Mouse (Mus musculus) kidney, adult 9 months (tissue): ENCODE results near the gene Rasgrf1.

ENCODE experiments used
- DNase-seq: peaks from one replicate; pipeline ENCODE4 v3.0.0; 2022

Rasgrf1 gene

GRCm38 (mm10) chr9:89909131-89910010, at the start of gene Rasgrf1:
Gene Rasgrf1 (plus strand): TSS chr9:89909908.
- no peak for DNase-seq

DNA sequence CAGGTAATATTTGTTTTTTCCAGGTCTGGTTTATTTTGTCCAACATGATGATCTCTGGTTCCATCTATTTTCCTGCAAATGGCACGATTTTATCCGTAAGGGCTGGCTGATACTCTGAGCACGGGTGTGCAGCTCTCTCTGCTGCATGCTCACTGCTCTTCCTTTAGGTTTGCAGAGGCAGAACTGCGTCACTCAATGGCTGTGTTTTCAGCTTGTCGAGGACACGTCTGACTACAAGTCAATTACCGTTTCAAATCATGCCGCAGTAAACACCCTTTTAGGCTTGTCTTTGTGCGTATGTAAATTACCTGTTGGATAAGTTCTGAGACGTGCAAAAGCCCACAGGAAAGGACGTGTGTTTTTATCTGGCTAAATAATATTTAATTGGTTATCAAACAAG, 49.6 kb upstream of the Rasgrf1 start:
- DNase-seq = no peak

DNA sequence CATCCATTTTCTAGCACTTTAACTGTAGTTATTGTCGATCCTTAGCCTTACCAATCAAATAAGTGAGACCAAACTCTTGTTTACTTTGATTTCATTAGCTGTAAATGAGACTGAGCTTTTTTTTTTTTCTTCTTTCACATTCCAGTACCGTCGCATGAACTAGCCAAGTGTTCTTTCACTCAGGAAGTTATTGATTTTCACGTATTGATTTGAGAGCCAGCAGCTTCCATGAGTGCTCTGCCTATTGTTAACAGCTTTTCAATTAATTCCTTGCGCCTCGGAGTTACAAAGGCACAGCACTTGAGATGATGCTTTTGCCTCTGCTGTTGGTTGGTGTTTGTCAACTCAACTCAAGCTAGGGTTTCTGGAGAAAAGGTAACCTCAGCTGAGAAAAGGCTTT, 49.1 kb upstream of the Rasgrf1 start:
- DNase-seq = no peak

GRCm38 (mm10) chr9:89867141-89867540, 42.6 kb upstream of the Rasgrf1 start:
- DNase-seq = no peak

GRCm38 (mm10) chr9:89868093-89868729, 41.5 kb upstream of the Rasgrf1 start:
- DNase-seq = peak; percentile 10

- no peak for DNase-seq
Observed at GRCm38 (mm10) chr9:89869594-89869993, 40.1 kb upstream of the Rasgrf1 start.

GRCm38 (mm10) chr9:89870531-89871150, 39.1 kb upstream of the Rasgrf1 start:
- DNase-seq = no peak

DNA sequence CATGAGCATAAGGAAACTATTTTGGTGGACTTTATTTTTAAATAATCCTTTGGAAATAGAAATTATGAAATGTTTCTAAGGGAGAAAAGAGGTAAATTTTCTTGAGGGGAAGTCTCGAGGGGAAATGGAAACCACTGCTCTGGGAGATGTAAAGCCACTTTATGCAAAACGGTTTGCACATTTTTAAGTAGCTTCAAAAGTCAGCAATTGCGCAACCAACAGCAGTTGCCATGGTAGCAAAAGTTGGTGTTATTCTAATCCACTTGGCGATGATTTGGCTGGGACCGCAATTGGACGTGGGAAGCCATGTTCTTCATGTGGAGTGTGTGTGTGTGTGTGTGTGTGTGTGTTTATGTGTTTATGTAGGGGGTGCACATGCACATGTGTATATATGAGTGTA, 37.6 kb upstream of the Rasgrf1 start:
- no peak for DNase-seq

DNA sequence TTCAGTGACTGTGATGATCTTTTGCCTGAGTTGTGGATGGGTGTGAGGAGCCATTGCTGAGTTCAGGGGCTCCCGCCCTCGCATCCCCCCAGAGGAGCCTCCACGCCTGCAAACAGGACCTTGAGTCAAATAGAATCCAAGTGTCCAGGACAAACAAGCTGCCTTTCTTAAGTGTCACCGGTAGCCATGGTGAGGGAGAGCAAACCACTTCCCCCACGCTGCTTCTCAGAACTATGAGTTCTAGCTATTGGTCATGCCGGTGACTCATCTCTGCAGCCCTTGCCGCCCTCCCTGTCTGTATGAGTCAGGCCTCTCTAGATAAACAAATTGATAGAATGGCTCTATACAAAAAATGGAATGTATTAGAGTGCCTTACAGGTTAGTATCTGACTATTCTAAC, 35.3 kb upstream of the Rasgrf1 start:
- no peak for DNase-seq

DNA sequence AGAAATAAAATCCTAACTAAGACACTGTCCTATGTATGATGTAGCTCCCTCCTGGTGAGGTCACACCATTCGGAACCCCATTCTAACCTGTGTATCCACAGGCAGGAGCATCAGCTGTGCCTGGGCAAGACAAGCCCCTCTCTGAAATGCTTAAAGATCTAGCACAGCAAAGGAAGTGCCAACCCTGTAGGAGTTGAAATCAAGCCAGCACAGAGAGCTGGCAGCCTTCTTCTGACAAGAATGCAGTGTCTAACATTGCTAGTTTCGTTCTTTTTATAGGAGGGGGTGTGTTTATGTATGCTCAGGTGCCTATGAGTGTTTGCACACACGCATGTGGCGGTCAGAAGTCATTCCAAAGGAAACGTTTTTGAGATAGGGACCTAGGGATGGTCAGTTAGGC, 34.2 kb upstream of the Rasgrf1 start:
- no peak for DNase-seq

- DNase-seq = no peak
Observed at GRCm38 (mm10) chr9:89878471-89879020, 31.2 kb upstream of the Rasgrf1 start.

- DNase-seq = no peak
Observed at GRCm38 (mm10) chr9:89879574-89879973, 30.1 kb upstream of the Rasgrf1 start.

DNA sequence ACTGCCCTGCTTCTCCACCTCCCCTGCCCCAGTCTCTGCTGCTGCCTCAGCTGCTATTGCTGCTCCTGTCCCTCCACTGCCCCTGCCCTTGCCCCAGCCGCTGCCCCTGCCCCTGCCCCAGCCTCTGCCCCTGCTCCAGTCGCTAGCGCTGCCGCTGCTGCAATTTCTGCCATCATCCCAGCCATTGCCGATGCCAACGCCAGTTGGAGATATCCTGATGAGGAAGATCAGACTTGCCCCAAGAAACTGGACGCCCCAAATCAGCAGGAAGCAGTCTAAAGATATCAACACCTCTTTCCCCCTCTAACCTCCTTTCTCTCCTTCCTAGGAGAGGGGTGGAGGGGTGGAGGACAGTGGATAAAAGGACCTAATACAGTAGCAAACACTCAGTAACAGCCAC, 28.2 kb upstream of the Rasgrf1 start:
- DNase-seq = no peak

- DNase-seq = no peak
Observed at GRCm38 (mm10) chr9:89882583-89882982, 27.1 kb upstream of the Rasgrf1 start.

DNA sequence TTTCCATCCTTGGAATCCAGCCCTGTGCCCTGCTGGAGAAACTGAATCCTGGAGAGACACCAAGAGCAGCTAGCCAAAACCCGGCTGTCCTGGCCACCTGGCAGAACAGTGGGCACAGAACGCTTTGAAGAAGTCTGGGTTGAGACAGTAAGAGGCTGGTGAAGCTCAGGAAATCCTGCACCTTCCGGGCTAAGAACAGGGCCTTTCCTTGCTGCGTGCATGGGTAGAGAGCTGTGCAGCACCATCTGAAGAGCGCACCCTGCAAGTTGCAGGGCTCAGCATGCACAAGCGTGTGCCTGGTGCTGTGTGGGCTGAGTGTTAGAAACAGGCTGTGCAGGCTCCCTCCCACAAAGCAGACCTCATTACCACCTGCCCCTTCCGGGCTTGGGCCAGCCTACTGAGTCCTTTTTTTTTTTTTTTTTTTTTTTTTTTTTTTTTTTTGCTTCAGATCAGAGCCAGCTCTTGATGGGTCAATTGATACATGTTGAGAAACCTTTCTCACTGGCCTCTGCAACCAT, 23.9 kb upstream of the Rasgrf1 start:
- DNase-seq = no peak

DNA sequence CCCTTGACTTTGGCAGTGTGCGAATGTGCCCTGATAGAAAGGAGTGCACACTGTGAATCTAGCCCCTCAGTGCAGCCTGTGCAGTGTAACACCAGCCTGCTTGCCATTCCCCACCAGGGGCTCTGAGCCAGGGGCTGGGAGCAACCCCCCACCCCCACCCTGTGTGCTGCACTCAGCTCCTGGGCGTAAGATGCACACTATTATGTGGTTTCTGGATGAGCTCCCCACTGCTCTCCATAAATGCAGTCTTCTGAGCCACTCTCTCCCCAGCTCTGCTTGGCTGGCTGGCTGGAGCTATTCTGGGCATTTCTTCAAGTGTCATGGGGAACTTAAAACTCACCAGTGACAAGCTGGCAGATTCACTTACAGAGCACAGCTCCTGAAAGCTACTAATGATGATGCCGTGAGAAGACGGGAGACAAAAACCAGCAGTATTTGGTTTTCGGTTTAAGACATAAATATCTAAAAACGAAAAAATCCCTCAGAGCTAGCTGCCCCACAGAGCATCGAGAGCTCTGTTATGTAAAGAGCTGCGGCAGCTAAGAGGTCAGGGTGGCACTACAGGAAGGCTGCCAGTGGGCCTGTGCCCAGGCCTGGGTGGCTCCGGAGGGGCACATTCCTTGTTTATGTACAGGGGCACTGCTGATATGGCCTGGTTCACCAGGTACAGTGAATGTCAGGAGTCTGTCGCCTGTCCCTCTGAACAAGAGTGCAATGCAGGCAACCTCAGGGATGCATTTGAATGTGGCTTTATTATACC, 18.0 kb upstream of the Rasgrf1 start:
- no peak for DNase-seq

DNA sequence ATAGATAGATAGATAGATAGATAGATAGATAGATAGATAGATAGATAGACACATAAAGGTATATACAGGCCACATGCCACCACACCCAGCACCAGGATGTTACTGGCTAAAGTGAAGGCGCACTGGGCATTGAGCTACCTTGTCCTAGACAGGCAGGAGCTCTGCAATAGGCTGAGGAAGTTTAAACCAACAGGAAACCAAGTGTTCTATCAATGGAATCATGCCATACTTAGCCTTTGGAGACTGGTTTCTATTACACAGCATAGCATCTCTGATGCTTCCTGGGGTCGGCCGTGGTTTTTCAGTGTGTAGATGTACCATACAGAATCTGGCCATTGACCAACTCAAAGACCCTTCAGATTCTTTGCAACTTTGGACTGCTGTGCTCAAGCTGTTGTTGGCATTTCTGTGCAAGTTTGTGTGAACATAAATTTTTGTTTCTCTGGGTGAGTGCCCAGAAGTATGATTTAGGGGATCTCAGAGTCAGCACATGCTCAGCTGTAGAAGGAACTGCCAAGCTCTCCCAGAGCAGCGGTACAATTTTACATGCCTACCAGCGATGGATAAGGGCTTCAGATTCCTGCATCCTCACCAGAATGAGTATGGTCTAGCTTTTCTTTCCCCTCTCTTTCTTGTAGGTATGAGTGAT, 17.0 kb upstream of the Rasgrf1 start:
- DNase-seq = no peak

- DNase-seq = no peak
Observed at GRCm38 (mm10) chr9:89900111-89900824, 9.4 kb upstream of the Rasgrf1 start.

DNA sequence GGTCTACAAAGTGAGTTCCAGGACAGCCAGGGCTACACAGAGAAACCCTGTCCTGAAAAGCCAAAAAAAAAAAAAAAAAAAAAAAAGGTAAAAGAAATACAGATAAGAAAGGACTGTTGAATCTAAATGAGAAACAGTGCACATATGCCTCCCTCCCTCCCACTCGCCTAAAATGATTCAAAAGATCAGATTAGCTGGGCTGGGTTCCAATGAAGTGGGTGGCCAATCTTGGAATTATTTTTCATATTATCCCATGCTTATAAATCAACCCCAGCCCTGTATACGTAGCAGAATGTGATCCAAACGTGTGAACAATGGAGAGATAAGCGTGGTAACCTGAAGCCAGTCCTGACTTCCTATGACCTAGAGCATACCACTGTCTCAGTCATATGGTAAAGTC, 8.5 kb upstream of the Rasgrf1 start:
- DNase-seq = no peak

- no peak for DNase-seq
Observed at GRCm38 (mm10) chr9:89902813-89903212, 6.9 kb upstream of the Rasgrf1 start.

- peak; percentile 8 for DNase-seq
Observed at GRCm38 (mm10) chr9:89906645-89907044, 3.1 kb upstream of the Rasgrf1 start.
